Mouse (Mus musculus): ENCODE measurements around the gene Wdr11.
A peak's percentile ranks its signal among the peaks of the same experiment; 100 is the strongest.

The Wdr11 gene

GRCm38 (mm10) chr7:129591371-129592131 is at the start of gene Wdr11:
TSS of gene Wdr11 (plus strand) at chr7:129591863.
- DNase-seq, result peak; percentile 88

GRCm38 (mm10) chr7:129567541-129567940 is 24.1 kb upstream of the Wdr11 start:
- no peak for DNase-seq

GRCm38 (mm10) chr7:129568338-129568737 is 23.3 kb upstream of the Wdr11 start:
- DNase-seq, result no peak

- DNase-seq, result no peak
Observed at GRCm38 (mm10) chr7:129574471-129574870, 17.2 kb upstream of the Wdr11 start.

GRCm38 (mm10) chr7:129575110-129575784 is 16.4 kb upstream of the Wdr11 start:
- DNase-seq, result no peak

- DNase-seq, result no peak
Observed at GRCm38 (mm10) chr7:129592132-129592745, 576 bp downstream of the Wdr11 start.

GRCm38 (mm10) chr7:129597186-129597585 is 5.5 kb downstream of the Wdr11 start:
- no peak for DNase-seq

- DNase-seq, result no peak
Observed at GRCm38 (mm10) chr7:129606291-129606690, 14.6 kb downstream of the Wdr11 start.

GRCm38 (mm10) chr7:129621141-129621540 is 29.5 kb downstream of the Wdr11 start:
- no peak for DNase-seq

GRCm38 (mm10) chr7:129630351-129630750 is 38.7 kb downstream of the Wdr11 start:
- no peak for DNase-seq

- no peak for DNase-seq
Observed at GRCm38 (mm10) chr7:129631453-129631852, 39.8 kb downstream of the Wdr11 start.

GRCm38 (mm10) chr7:129635898-129636640 is 44.4 kb downstream of the Wdr11 start:
- no peak for DNase-seq

- no peak for DNase-seq
Observed at GRCm38 (mm10) chr7:129636992-129637391, 45.3 kb downstream of the Wdr11 start.

- no peak for DNase-seq
Observed at GRCm38 (mm10) chr7:129637906-129638475, 46.3 kb downstream of the Wdr11 start.

- no peak for DNase-seq
Observed at GRCm38 (mm10) chr7:129639006-129639405, 47.3 kb downstream of the Wdr11 start.

- no peak for DNase-seq
Observed at GRCm38 (mm10) chr7:129639833-129640232, 48.2 kb downstream of the Wdr11 start.

GRCm38 (mm10) chr7:129643290-129643689 is 51.6 kb downstream of the Wdr11 start:
- DNase-seq, result no peak

GRCm38 (mm10) chr7:129647798-129648197 is 56.1 kb downstream of the Wdr11 start:
- DNase-seq, result peak; percentile 56

GRCm38 (mm10) chr7:129648938-129649337 is 57.3 kb downstream of the Wdr11 start:
- peak; percentile 92 for DNase-seq

- DNase-seq, result peak; percentile 60
Observed at GRCm38 (mm10) chr7:129650717-129651116, 59.1 kb downstream of the Wdr11 start.

GRCm38 (mm10) chr7:129651781-129652180 is 60.1 kb downstream of the Wdr11 start:
- DNase-seq, result no peak

- no peak for DNase-seq
Observed at GRCm38 (mm10) chr7:129652901-129653460, 61.3 kb downstream of the Wdr11 start.
